Mouse (Mus musculus) liver, embryonic 14.5 days (tissue): ENCODE results near the gene AW551984.

Experiments
- CTCF ChIP-seq: IDR thresholded peaks from 2 replicates; pipeline ENCODE4 v1.5.1; 2016; ENCODE audit warnings: antibody characterized with exemption, low read depth, control low read depth
- EP300 ChIP-seq: IDR thresholded peaks from 2 replicates; pipeline ENCODE4 v1.6.1; 2016; ENCODE audit warnings: antibody characterized with exemption, low read depth

GRCm38 (mm10) chr9:39621073-39621472, 16.9 kb upstream of the AW551984 start, which contains the start of gene Olfr960:
- TF ChIP-seq CTCF (no peak), EP300 (no peak)
